Mouse (Mus musculus) liver, embryonic 14.5 days (tissue): Measurements from ENCODE around the gene Pomc.

Experiments
- CTCF ChIP-seq: IDR thresholded peaks from 2 replicates; pipeline ENCODE4 v1.5.1; 2016; ENCODE audit warnings: antibody characterized with exemption, low read depth, control low read depth
- EP300 ChIP-seq: IDR thresholded peaks from 2 replicates; pipeline ENCODE4 v1.6.1; 2016; ENCODE audit warnings: antibody characterized with exemption, low read depth

GRCm38 (mm10) chr12:4006079-4006478 lies 51.3 kb downstream of the Pomc start:
- no peak for TF ChIP-seq CTCF
- no peak for TF ChIP-seq EP300
